Mouse (Mus musculus) myocyte (in vitro differentiated cells): ENCODE measurements at regions not wholly inside any gene's neighbourhood (a gene's known extent, or its start where the extent isn't known, plus 50 kb on each side); places are given as distances from the start of the nearest gene placed in this dataset.

Experiments
- E2F4 ChIP-seq: IDR thresholded peaks from one replicate; pipeline ENCODE4 v1.6.1; 2011; ENCODE audit warnings: mild to moderate bottlenecking, control low read depth, moderate library complexity; ENCODE audit not compliant: insufficient read depth
- MAX ChIP-seq: IDR thresholded peaks from one replicate; pipeline ENCODE4 v1.6.1; 2011; ENCODE audit warnings: low read depth, mild to moderate bottlenecking, control low read depth
- POLR2A ChIP-seq: IDR thresholded peaks from one replicate; pipeline ENCODE4 v1.6.1; 2011; ENCODE audit warnings: low read depth, mild to moderate bottlenecking, control low read depth, moderate library complexity; ENCODE audit not compliant: insufficient read length
- POLR2AphosphoS2 ChIP-seq: IDR thresholded peaks from one replicate; pipeline ENCODE4 v1.6.1; 2011; ENCODE audit warnings: low read depth, control low read depth; ENCODE audit not compliant: insufficient read length
- REST ChIP-seq: IDR thresholded peaks from one replicate; pipeline ENCODE4 v1.6.1; 2011; ENCODE audit warnings: mild to moderate bottlenecking, control low read depth, moderate library complexity; ENCODE audit not compliant: insufficient read depth, insufficient read length
- SRF ChIP-seq: IDR thresholded peaks from one replicate; pipeline ENCODE4 v1.6.1; 2011; ENCODE audit warnings: low read depth; ENCODE audit not compliant: control insufficient read depth, insufficient read length
- TCF12 ChIP-seq: IDR thresholded peaks from one replicate; pipeline ENCODE4 v1.6.1; 2011; ENCODE audit warnings: mild to moderate bottlenecking, control low read depth; ENCODE audit not compliant: poor library complexity, insufficient read depth, severe bottlenecking
- USF1 ChIP-seq: IDR thresholded peaks from one replicate; pipeline ENCODE4 v1.6.1; 2011; ENCODE audit warnings: low read depth, mild to moderate bottlenecking, control low read depth, moderate library complexity

- TF ChIP-seq POLR2A = no peak
- TF ChIP-seq POLR2AphosphoS2 = no peak
- no peak for TF ChIP-seq MAX
- TF ChIP-seq E2F4 = no peak
- no peak for TF ChIP-seq USF1
- no peak for TF ChIP-seq REST
- TF ChIP-seq TCF12 = no peak
- TF ChIP-seq SRF = no peak
Observed at GRCm38 (mm10) chr14:76810041-76810440, 226.5 kb upstream of the Ccdc122 start.
